Mouse (Mus musculus) C2C12 (cell line): Measurements from ENCODE around the gene Akap2. TPM values are rescaled to one million over a fixed set of nuclear protein-coding genes. Genes with fewer than 3 reads are reported as not detected.

Experiments used
- H3K27me3 ChIP-seq: one replicate; pipeline ENCODE4 v1.6.1; 2011; ENCODE audit not compliant: control insufficient read depth, insufficient read depth, insufficient read length
- H3K36me3 ChIP-seq: one replicate; pipeline ENCODE4 v1.6.1; 2011; ENCODE audit not compliant: control insufficient read depth, insufficient read depth
- H3K4me3 ChIP-seq: one replicate; pipeline ENCODE4 v1.5.1; 2011; ENCODE audit warnings: mild to moderate bottlenecking, control low read depth; ENCODE audit not compliant: poor library complexity, insufficient read depth, severe bottlenecking
- H3K79me2 ChIP-seq: one replicate; pipeline ENCODE4 v1.6.1; 2011; ENCODE audit not compliant: control insufficient read depth, insufficient read depth
- H3K79me3 ChIP-seq: one replicate; pipeline ENCODE4 v1.6.1; 2011; ENCODE audit warnings: low read depth, control low read depth
- H3ac ChIP-seq: one replicate; pipeline ENCODE3; 2011; ENCODE audit warnings: low read depth; ENCODE audit not compliant: control insufficient read depth, insufficient read length
- CEBPB ChIP-seq: IDR thresholded peaks from one replicate; pipeline ENCODE4 v1.6.1; 2011; ENCODE audit warnings: low read depth, mild to moderate bottlenecking, control low read depth, moderate library complexity
- CTCF ChIP-seq: IDR thresholded peaks from one replicate; pipeline ENCODE4 v1.5.1; 2011; ENCODE audit not compliant: control insufficient read depth, insufficient read depth, insufficient read length
- FOSL1 ChIP-seq: IDR thresholded peaks from one replicate; pipeline ENCODE4 v1.8.0; 2011; ENCODE audit warnings: mild to moderate bottlenecking, low read length; ENCODE audit not compliant: poor library complexity, insufficient read depth, severe bottlenecking
- MAX ChIP-seq: IDR thresholded peaks from one replicate; pipeline ENCODE4 v1.6.1; 2011; ENCODE audit warnings: mild to moderate bottlenecking, control low read depth
- MYOD1 ChIP-seq: IDR thresholded peaks from one replicate; pipeline ENCODE4 v1.6.1; 2011; ENCODE audit warnings: low read depth; ENCODE audit not compliant: control insufficient read depth, insufficient read length
- MYOG ChIP-seq: IDR thresholded peaks from one replicate; pipeline ENCODE4 v1.6.1; 2011; ENCODE audit not compliant: control insufficient read depth, insufficient read length; ENCODE audit errors: extremely low read depth
- USF1 ChIP-seq: IDR thresholded peaks from one replicate; pipeline ENCODE4 v1.6.1; 2011; ENCODE audit warnings: low read depth, mild to moderate bottlenecking, control low read depth, moderate library complexity
- polyA plus RNA-seq: library from polyadenylated mRNA; unstranded; fragments of >200 nt; fragmentation: generic; extraction: Trizol; gene quantifications from one replicate; pipeline ENCODE4 v1.2.1, GENCODE M21; 2012; ENCODE audit warnings: missing spikeins

Gene Akap2
- polyA plus RNA-seq, 1 experiment, result 37.0 TPM

DNA sequence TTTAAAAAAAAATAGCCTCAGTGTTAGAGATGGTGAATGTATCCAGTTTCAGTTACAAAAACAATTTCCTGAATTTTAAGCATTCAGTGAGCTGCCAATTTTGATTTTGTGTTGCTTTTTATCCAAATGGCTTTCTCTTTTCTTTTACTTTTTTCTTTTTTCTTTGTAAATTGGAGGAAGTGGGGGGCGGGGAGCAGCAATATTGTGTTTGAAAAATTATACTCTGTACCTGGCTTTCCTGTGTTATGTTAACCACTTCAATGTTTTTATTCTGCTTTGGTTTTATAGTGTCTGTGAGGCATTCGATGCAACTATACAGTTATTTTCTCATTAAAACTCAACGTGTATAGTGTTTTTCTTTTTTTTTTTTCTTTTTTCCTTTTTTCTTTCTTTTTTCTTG is 179.2 kb downstream of the Akap2 start:
- H3ac ChIP-seq, result no peak overlapping the region
- TF ChIP-seq FOSL1, result no peak
- no peak for TF ChIP-seq MYOD1
- TF ChIP-seq MYOG, result no peak
- no peak for TF ChIP-seq CTCF
- no peak for TF ChIP-seq CEBPB
- TF ChIP-seq MAX, result no peak
- TF ChIP-seq USF1, result no peak
- H3K4me3 ChIP-seq, result no peak overlapping the region
- H3K79me3 ChIP-seq, result peaks cover 2% of the 10 kb centered on the region
- peaks cover 20% of the 10 kb centered on the region for H3K36me3 ChIP-seq
- no peaks in the 10 kb centered on the region for H3K79me2 ChIP-seq
- no peaks in the 10 kb centered on the region for H3K27me3 ChIP-seq

DNA sequence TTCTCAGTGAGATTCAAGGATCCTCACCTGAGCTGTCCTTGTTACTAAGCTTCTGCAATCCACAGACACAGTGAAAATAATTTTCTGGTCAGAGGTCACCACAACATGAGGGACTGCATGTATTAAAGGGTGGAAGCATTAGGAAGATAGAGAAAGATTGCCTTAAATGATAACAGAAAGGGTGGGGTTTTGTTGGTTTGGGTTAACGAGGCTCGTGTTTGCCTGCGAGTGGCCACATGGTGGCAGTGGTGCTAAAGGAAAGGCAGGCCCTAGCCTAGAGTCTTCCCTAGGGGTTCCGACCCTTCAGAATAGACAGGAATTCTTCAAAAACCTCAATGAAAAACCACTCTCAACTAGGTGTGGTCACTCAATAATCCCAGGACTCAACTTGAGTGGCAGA is 183.8 kb downstream of the Akap2 start:
- no peaks in the 10 kb centered on the region for H3K79me2 ChIP-seq
- peaks cover 4% of the 10 kb centered on the region for H3K36me3 ChIP-seq
- no peaks in the 10 kb centered on the region for H3K27me3 ChIP-seq
- TF ChIP-seq MAX, result no peak
- TF ChIP-seq CEBPB, result no peak
- peak; percentile 50 for TF ChIP-seq CTCF
- no peak for TF ChIP-seq USF1
- H3ac ChIP-seq, result no peak overlapping the region
- no peak overlapping the region for H3K4me3 ChIP-seq
- H3K79me3 ChIP-seq, result no peaks in the 10 kb centered on the region

DNA sequence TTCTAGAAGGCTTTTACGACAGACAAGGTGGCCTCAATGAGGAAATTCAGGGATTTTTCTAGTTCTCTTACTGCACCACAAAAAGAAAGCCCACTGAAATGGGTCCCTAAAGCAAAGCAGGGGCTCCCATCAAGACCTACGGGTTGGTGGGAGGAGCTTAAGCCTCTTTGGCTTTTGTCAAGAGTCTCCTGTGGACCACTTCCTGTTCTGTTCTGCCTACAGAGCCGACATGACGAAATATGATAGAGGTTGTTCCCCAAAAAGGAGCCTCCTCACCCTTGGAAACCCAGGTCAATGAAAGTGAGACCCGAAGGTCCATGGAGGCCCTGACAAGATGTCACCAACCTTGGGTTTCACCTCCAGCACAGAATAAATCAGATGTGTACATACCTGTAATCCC is 185.2 kb downstream of the Akap2 start:
- H3ac ChIP-seq, result no peak overlapping the region
- no peak overlapping the region for H3K4me3 ChIP-seq

DNA sequence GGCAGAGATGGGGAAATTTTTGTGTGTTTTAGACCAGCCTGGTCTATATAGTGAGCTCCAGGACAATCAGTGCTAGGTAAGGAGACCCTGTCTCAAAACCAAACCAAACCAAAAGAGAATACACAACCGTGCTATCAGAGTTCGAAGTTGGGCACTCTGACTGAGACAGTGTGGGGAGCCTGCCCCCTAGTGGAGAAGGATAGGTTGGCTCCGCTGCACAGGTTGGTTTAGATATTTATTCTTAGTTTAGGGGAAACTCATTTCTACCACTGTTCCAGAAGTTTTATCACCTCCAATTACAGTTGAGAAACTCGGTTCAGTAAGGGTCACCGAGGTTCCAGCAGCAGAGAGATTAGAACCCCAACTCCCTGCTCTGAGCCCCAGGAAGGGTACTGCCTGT is 186.8 kb downstream of the Akap2 start:
- Histone ChIP-seq H3K79me3 (no peaks in the 10 kb centered on the region), H3K36me3 (no peaks in the 10 kb centered on the region), H3K79me2 (no peaks in the 10 kb centered on the region), H3ac (no peak overlapping the region), H3K27me3 (no peaks in the 10 kb centered on the region), H3K4me3 (no peak overlapping the region)
- no peak for TF ChIP-seq USF1
- peak; percentile 60 for TF ChIP-seq CTCF

More for the DNA sequence above, 185.2 kb downstream of the Akap2 start:
- no peaks in the 10 kb centered on the region for H3K79me3 ChIP-seq
- no peaks in the 10 kb centered on the region for H3K36me3 ChIP-seq
- TF ChIP-seq MYOG, result no peak
- no peak for TF ChIP-seq MYOD1
- TF ChIP-seq CEBPB, result no peak
- no peak for TF ChIP-seq CTCF
- no peak for TF ChIP-seq MAX
- TF ChIP-seq USF1, result no peak
- no peak for TF ChIP-seq FOSL1
- no peaks in the 10 kb centered on the region for H3K27me3 ChIP-seq
- no peaks in the 10 kb centered on the region for H3K79me2 ChIP-seq

DNA sequence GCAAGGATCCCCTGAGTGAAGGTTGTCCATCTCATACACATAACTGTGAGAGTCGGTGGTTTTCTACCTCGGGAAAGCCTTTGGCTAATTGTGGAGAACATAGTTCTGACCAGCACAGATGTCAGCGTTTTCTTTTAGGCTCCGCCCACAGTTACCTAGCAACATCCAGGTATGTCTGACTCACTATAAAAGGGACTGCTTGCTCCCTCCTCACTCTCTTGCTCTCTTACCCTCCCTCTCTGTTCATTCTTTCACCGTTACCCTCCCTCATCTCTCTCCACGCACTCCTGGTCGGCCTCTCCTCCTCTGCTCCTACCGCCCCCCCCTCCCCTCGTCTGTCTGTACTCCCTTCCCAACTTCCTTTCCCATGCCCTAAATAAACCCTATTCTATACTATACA is 187.2 kb downstream of the Akap2 start:
- Histone ChIP-seq H3K4me3 (no peak overlapping the region), H3K27me3 (no peaks in the 10 kb centered on the region), H3K79me2 (no peaks in the 10 kb centered on the region), H3K79me3 (no peaks in the 10 kb centered on the region), H3K36me3 (no peaks in the 10 kb centered on the region), H3ac (no peak overlapping the region)
- TF ChIP-seq MAX, result no peak
- no peak for TF ChIP-seq CTCF
- no peak for TF ChIP-seq FOSL1
- no peak for TF ChIP-seq MYOG
- no peak for TF ChIP-seq USF1
- no peak for TF ChIP-seq MYOD1

- H3K4me3 ChIP-seq, result no peak overlapping the region
- no peak overlapping the region for H3ac ChIP-seq
- no peaks in the 10 kb centered on the region for H3K79me2 ChIP-seq
- TF ChIP-seq MAX (no peak), CTCF (no peak), USF1 (no peak)
- no peaks in the 10 kb centered on the region for H3K27me3 ChIP-seq
- no peaks in the 10 kb centered on the region for H3K79me3 ChIP-seq
- no peaks in the 10 kb centered on the region for H3K36me3 ChIP-seq
Measured at GRCm38 (mm10) chr4:57906708-57907107, 189.3 kb downstream of the Akap2 start.

DNA sequence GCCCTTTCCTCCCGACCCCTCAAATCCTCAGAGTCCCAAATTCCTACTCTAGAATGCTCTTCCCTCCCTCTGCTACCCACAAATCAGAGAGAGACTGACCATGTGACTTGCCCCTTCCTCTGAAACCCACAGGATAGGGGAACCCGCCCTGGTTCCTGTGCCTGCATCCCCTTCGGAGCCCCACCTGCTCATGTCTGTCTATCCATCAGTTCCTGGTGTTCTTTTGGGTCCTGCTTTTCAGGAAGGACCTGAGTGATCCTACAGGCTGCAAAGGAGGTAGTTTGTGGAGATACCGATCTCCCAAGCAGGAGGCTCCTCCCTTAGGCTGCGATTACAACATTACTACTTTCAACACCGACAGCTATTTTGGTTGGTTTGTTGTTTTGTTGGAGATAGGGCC is 191.4 kb downstream of the Akap2 start:
- no peak overlapping the region for H3ac ChIP-seq
- H3K79me2 ChIP-seq, result no peaks in the 10 kb centered on the region
- no peaks in the 10 kb centered on the region for H3K27me3 ChIP-seq
- no peaks in the 10 kb centered on the region for H3K79me3 ChIP-seq
- H3K4me3 ChIP-seq, result no peak overlapping the region
- no peaks in the 10 kb centered on the region for H3K36me3 ChIP-seq
- TF ChIP-seq MAX, result no peak
- no peak for TF ChIP-seq MYOD1
- TF ChIP-seq CTCF, result no peak
- TF ChIP-seq USF1, result no peak
- TF ChIP-seq FOSL1, result no peak
- TF ChIP-seq MYOG, result no peak
- no peak for TF ChIP-seq CEBPB
